Comparison of ENCODE assay signal across 10 mouse cellular contexts in genomic region chr12:82335095-82335494, GRCm38 (mm10).
DNase-seq lines count a peak whose midpoint lies in the region; ATAC-seq lines count a peak whose summit lies in the region.
"Had no signal": no experiment of that assay in that cellular context is flagged by ENCODE, and none has a peak within 500 bp of the region (broad histone marks: within the 10 kb centered on the region; RNA-seq: fewer than 3 reads in every experiment).

No protein-coding gene starts in this region.

- WGBS in heart, embryonic 16.5 days: 11% methylated on average over 1 of the region's 1 CpGs
- 0% methylated on average over 1 of the region's 1 CpGs for WGBS in forebrain, embryonic 14.5 days
- 5% methylated on average over 1 of the region's 1 CpGs for WGBS in midbrain, embryonic 15.5 days

- no peak overlapping the region for H3K4me3 ChIP-seq in heart, embryonic 16.5 days (ENCODE audit: low read length)
- no peak overlapping the region for H3K4me3 ChIP-seq in forebrain, embryonic 14.5 days (ENCODE audit: low read depth, low read length)
- H3K4me3 ChIP-seq in midbrain, embryonic 15.5 days: no peak overlapping the region

- intact Hi-C loops in heart, postnatal 14 days (cut with DNase I): no loop called here

- H3K9ac ChIP-seq in heart, embryonic 16.5 days (ENCODE audit: low read length): no peak overlapping the region
- no peak overlapping the region for H3K9ac ChIP-seq in forebrain, embryonic 14.5 days (ENCODE audit: low read length)
- H3K9ac ChIP-seq in midbrain, embryonic 15.5 days: no peak overlapping the region

- H3K27ac ChIP-seq in heart, embryonic 16.5 days (ENCODE audit: low read length): peak overlapping the region; percentile 18; the same call in 1 of the 2 replicates
- H3K27ac ChIP-seq in forebrain, embryonic 14.5 days (ENCODE audit: low read depth, low read length): peak overlapping the region; percentile 29; the same call in 1 of the 2 replicates
- H3K27ac ChIP-seq in midbrain, embryonic 15.5 days: 0 out of 2 replicates have a peak overlapping the region, but pooled peaks have one; percentile 22

- no peaks in the 10 kb centered on the region for H3K27me3 ChIP-seq in heart, embryonic 16.5 days (ENCODE audit: control insufficient read depth, insufficient read depth, low read length)
- no peaks in the 10 kb centered on the region for H3K27me3 ChIP-seq in forebrain, embryonic 14.5 days (replicated peaks; ENCODE audit: control insufficient read depth, insufficient read depth, low read length)
- no peaks in the 10 kb centered on the region for H3K27me3 ChIP-seq in midbrain, embryonic 15.5 days (replicated peaks)

- ATAC-seq in heart, embryonic 16.5 days (replicated peaks; ENCODE audit: extremely low read depth, insufficient read depth, low FRiP score): no peak
- ATAC-seq in forebrain, embryonic 14.5 days: peak; percentile 48; the same call in 1 of the 2 replicates
- ATAC-seq in midbrain, embryonic 15.5 days (replicated peaks): no peak

- H3K4me2 ChIP-seq in heart, embryonic 16.5 days (ENCODE audit: low read depth, low read length): no peak overlapping the region
- H3K4me2 ChIP-seq in forebrain, embryonic 14.5 days (ENCODE audit: low read length): no peak overlapping the region
- no peak overlapping the region for H3K4me2 ChIP-seq in midbrain, embryonic 15.5 days

- H3K36me3 ChIP-seq in heart, embryonic 16.5 days (ENCODE audit: control insufficient read depth, insufficient read depth): no peaks in the 10 kb centered on the region
- no peaks in the 10 kb centered on the region for H3K36me3 ChIP-seq in forebrain, embryonic 14.5 days (ENCODE audit: control insufficient read depth, insufficient read depth, low read length)
- H3K36me3 ChIP-seq in midbrain, embryonic 15.5 days (replicated peaks): no peaks in the 10 kb centered on the region

- no peaks in the 10 kb centered on the region for H3K9me3 ChIP-seq in heart, embryonic 16.5 days (replicated peaks; ENCODE audit: control insufficient read depth, low read length)
- no peaks in the 10 kb centered on the region for H3K9me3 ChIP-seq in forebrain, embryonic 14.5 days (replicated peaks; ENCODE audit: control insufficient read depth, low read length)
- H3K9me3 ChIP-seq in midbrain, embryonic 15.5 days: no peaks in the 10 kb centered on the region

- peaks cover 21% of the 10 kb centered on the region for H3K4me1 ChIP-seq in heart, embryonic 16.5 days (ENCODE audit: control insufficient read depth, insufficient read depth, low read length)
- H3K4me1 ChIP-seq in forebrain, embryonic 14.5 days (ENCODE audit: control insufficient read depth, insufficient read depth, low read length): peaks cover 21% of the 10 kb centered on the region
- H3K4me1 ChIP-seq in midbrain, embryonic 15.5 days: peaks cover 26% of the 10 kb centered on the region

- no peak for DNase-seq in heart, postnatal 14 days
- peak; percentile 52 for DNase-seq in R1 (ENCODE audit: low read depth, low spot score)
- peak; percentile 76 for DNase-seq in forebrain, embryonic 14.5 days (ENCODE audit: low spot score)
- DNase-seq in thymus, postnatal 14 days: no peak
- no peak for DNase-seq in adrenal gland, adult 18-20 months (ENCODE audit: low spot score in 2 of 2)
- no peak for DNase-seq in cerebellum, adult 9-11 months
- DNase-seq: cerebellum, adult 9-10 months; lung, postnatal 4 days had no signal

Comparison
In these comparisons a context has a peak if more than half of its experiments do, and no peak if none do; other contexts are left out.
1. DNase-seq: peak in R1 (single experiment) and forebrain, embryonic 14.5 days (single experiment); none in heart, postnatal 14 days (0 of 2), thymus, postnatal 14 days (single experiment), adrenal gland, adult 18-20 months (0 of 2) and cerebellum, adult 9-11 months (single experiment).
2. Peak in every context shown above with its lines, with median percentiles within 50 percentile points of each other: H3K27ac ChIP-seq.